Mouse (Mus musculus) olfactory bulb, adult 2 months (tissue): Measurements from ENCODE around the gene Dnajc4. TPM values are rescaled to one million over a fixed set of nuclear protein-coding genes. Genes with fewer than 3 reads are reported as not detected.
"Not testable (repeated sequence)": the region's sequence is repeated elsewhere in the genome, so short reads cannot be mapped to it uniquely, and the experiment has no call there.

ENCODE experiments used
- H3K27ac ChIP-seq: fragments of 200-500 bp; 2 replicates; pipeline ENCODE4 v1.5.1; 2012; ENCODE audit warnings: low read depth, low read length; ENCODE audit not compliant: insufficient read depth
- H3K4me1 ChIP-seq: fragments of 200-500 bp; 2 replicates; pipeline ENCODE4 v1.6.1; 2012; ENCODE audit warnings: low read length; ENCODE audit not compliant: control insufficient read depth, insufficient read depth
- H3K4me3 ChIP-seq: fragments of 200-500 bp; 2 replicates; pipeline ENCODE4 v1.5.1; 2012; ENCODE audit warnings: mild to moderate bottlenecking, low read depth, low read length, moderate library complexity; ENCODE audit not compliant: insufficient read depth
- CTCF ChIP-seq: fragments of 200-500 bp; IDR thresholded peaks from 2 replicates; pipeline ENCODE4 v1.5.1; 2012; ENCODE audit warnings: low read depth, mild to moderate bottlenecking, low read length, moderate library complexity; ENCODE audit not compliant: insufficient read depth
- POLR2A ChIP-seq: fragments of 200-500 bp; IDR thresholded peaks from 2 replicates; pipeline ENCODE4 v1.6.1; 2012; ENCODE audit warnings: mild to moderate bottlenecking, low read depth, low read length, moderate library complexity; ENCODE audit not compliant: insufficient read depth
- WGBS: fragments of 180-500 bp; shearing (Covaris S2); methylation state at CpG from one replicate; pipeline ENCODE4 v1.1.7; 2018; 5-methylcytosine and 5-hydroxymethylcytosine counted together
- polyA plus RNA-seq: library from polyadenylated mRNA; stranded (reverse); fragments of >200 nt; gene quantifications from 2 replicates; pipeline ENCODE4 v1.2.4, GENCODE M21; 2012; ENCODE audit warnings: low replicate concordance; ENCODE audit not compliant: missing spikeins, insufficient read depth, insufficient read length

Gene Dnajc4
- polyA plus RNA-seq, 1 experiment, result not detected

DNA sequence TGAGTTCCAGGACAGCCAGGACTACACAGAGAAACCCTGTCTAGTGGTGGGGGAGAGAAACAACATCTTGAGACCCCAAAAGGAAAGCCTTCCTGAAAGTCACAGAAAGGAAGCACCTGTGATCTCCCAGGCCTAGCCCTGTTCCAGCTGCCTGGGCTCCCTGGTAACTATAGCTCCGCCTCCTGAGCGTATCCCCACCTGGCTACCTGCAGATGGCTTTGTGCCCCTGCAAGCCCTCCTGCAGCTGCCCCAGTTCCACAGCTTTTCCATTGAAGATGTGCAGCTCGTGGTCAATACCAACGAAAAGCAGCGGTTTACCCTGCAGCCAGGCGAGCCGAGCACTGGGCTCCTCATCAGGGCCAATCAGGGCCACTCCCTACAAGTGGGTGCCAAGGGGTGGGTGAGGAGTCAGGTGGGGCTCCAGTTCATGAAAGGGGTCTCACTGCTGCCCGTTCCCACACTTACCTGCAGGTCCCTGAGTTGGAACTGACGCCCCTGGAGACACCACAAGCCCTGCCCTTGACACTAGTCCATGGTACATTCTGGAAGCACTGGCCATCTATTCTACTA, 5.4 kb upstream of the Dnajc4 start:
- Histone ChIP-seq H3K27ac (no peak overlapping the region), H3K4me3 (no peak overlapping the region), H3K4me1 (peaks cover 36% of the 10 kb centered on the region)
- WGBS, result 88% methylated on average over 9 of the region's 9 CpGs
- TF ChIP-seq CTCF (no peak), POLR2A (no peak)

DNA sequence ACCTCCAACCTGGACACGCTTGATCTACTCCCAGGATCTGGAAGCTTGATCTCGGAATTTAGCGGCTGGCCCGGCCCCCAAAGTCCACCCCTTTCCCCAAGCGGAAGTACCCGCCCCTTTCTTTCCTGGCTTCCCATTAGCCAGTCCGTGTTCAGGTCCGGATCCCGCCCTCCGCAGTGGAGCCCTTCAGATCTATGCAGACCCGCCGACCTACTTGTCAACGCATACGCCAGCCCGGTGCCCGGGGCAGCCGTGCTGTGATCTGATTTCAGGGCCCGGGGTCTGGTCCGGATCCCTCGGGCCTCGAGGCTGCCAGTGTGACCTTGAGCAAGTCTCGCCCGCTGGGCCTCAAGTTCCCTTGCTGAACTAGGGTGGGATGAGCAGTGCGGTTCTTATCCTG, 3.6 kb upstream of the Dnajc4 start, which contains the start of the genes Nudt22 and Trpt1:
Nudt22 (minus strand) TSS at position 112 of the 400 bp plus-strand sequence.
Trpt1 (plus strand) TSS at position 126 of the 400 bp plus-strand sequence.
- TF ChIP-seq CTCF, result no peak
- peak; percentile 65 for TF ChIP-seq POLR2A
- WGBS, result under 1% methylated on average over 24 of the region's 24 CpGs
- Histone ChIP-seq H3K4me1 (peaks cover 38% of the 10 kb centered on the region), H3K4me3 (peak within 1 kb of the TSS; percentile 67), H3K27ac (peak within 1 kb of the TSS; percentile 28; the same call in 1 of the 2 replicates)

DNA sequence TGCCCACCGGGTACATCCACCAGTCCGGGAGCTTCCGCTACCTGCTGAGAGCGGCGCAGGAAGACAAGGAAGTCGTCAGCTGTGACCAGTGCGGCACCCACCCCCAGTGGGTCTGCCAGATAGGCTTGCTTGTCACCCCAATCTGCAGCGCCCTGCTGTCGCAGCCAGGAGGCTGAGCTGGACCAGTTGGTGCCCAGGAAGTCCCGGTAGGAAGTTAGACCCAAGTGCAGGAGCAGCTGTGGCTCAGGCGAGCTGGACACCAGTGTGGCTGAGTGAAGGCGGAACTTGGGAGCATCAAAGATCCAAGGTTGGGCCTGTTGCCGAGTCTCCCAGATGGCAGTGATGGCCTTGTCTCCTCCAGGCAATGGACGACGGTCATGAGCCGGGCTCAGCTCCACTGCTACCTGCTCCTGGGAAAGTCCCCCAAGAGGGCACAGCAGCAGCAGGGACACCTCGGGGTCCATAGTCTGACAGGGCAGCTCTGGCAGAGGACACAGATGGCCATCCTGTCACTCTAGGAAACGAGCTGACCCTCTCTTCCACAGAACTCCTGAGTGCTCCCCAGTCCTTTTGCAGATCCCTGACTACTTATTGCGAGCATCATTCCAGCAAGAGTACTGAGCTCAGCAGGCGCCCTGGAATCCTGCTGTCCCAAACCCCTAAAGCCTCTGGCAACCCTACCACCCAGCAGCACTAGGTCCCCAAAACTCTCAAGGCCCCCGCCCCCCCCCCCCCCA, 3.1 kb upstream of the Dnajc4 start:
- peaks cover 38% of the 10 kb centered on the region for H3K4me1 ChIP-seq
- H3K4me3 ChIP-seq, result peak overlapping the region; percentile 67
- WGBS, result 41% methylated on average over 20 of the region's 21 CpGs
- H3K27ac ChIP-seq, result no peak overlapping the region
- TF ChIP-seq CTCF (no peak), POLR2A (no peak)

DNA sequence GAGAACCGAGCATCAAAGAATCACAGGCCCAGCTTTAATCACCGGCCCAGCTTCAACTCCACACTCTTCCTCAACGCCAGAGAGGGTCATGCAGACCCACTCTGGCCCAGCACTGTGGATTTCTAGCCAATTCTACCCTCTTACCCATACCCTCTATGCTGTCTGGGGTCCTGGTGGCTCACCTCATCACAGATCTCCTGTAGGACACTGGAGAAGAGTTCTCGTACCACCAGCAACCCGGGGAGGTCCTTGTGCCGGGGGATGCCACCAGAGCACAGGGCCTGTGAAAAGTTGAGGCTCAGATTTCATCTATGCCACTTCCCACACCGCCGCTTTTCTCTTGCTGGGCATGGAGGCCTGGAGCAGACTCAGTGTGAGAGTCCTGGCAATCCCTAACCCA, 2.1 kb upstream of the Dnajc4 start:
- no peak for TF ChIP-seq POLR2A
- TF ChIP-seq CTCF, result no peak
- no peak overlapping the region for H3K4me3 ChIP-seq
- 76% methylated on average over 8 of the region's 8 CpGs for WGBS
- H3K4me1 ChIP-seq, result peaks cover 38% of the 10 kb centered on the region
- H3K27ac ChIP-seq, result no peak overlapping the region

DNA sequence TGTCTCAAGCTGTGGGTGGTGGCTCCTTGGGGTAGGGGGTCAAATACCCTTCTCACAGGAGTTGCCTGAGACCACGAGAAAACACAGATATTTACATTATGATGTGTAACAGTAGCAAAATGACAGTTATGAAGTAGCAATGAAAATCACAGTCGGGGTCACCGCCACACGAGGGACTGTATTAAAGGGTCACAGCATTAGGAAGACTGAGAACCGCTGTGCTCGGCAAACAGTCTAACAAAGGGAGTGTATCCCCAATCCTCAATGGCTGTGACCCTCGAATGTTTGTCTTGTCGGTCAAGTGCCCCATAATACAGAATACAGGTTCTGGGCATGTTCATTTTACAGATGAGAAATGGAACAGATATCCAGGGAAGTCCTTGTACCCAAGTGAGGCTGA, 1.6 kb upstream of the Dnajc4 start:
- H3K4me3 ChIP-seq, result no peak overlapping the region
- TF ChIP-seq POLR2A (no peak), CTCF (no peak)
- WGBS, result 84% methylated on average over 8 of the region's 8 CpGs

DNA sequence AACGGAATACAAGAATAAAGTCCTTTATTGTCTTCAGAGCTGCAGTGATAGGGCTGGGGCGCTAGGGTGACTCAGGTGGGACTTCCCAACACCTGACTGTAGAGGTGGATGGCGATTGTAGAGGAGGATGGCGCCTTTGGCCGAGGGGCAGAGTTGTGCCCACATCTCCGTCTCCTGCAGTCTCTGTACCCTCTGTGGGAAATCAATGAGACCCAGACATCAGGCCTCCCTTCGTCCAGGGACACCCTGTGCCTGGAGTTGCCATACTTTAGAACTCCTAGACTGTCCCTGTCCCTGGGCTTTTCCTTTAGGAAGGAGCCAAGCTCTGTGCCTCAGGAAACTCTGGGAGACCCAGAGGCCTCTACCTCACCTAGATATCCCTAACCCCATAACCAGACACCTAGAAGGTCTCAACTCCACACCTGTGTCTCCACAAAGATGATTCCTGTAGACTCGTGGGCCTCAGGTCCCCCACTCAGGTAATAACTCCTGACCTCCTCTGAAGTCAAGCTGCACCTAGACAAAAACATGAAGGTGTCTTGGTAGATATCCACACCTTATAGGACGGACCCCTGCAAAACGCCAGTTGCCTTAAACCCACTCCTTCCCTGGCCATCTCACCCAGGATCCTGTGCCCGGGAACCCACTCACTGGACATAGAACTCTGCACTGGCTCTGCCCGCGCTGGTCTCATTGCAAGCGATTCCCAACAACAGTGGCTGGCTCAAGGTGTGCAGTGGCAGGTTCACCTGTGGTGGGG, 819 bp upstream of the Dnajc4 start:
- peaks cover 36% of the 10 kb centered on the region for H3K4me1 ChIP-seq
- 59% methylated on average over 14 of the region's 14 CpGs for WGBS
- peak overlapping the region; percentile 48 for H3K4me3 ChIP-seq
- TF ChIP-seq CTCF, result no peak
- no peak for TF ChIP-seq POLR2A
- 0 out of 2 replicates have a peak overlapping the region, but pooled peaks have one; percentile 2 for H3K27ac ChIP-seq

More for the DNA sequence above, 1.6 kb upstream of the Dnajc4 start:
- peaks cover 38% of the 10 kb centered on the region for H3K4me1 ChIP-seq
- no peak overlapping the region for H3K27ac ChIP-seq

DNA sequence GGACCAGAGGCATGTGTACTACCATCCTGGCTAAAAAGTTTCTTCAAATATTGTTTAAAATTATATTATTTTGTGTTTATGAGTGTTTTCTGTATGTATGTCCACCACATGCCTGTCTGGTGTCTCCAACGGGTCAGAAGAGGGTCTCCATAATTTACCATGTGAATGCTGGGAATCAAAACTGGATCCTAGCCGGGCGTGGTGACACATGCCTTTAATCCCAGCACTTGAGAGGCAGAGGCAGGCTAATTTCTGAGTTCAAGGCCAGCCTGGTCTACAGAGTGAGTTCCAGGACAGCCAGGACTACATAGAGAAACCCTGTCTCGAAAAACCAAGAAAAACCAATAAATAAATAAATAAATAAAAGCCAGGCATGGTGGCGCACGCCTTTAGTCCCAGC, 1.2 kb downstream of the Dnajc4 start:
- WGBS, result 93% methylated on average over 6 of the region's 6 CpGs
- H3K4me1 ChIP-seq, result peaks cover 31% of the 10 kb centered on the region
- not testable (repeated sequence) for H3K27ac ChIP-seq, H3K4me3 ChIP-seq

DNA sequence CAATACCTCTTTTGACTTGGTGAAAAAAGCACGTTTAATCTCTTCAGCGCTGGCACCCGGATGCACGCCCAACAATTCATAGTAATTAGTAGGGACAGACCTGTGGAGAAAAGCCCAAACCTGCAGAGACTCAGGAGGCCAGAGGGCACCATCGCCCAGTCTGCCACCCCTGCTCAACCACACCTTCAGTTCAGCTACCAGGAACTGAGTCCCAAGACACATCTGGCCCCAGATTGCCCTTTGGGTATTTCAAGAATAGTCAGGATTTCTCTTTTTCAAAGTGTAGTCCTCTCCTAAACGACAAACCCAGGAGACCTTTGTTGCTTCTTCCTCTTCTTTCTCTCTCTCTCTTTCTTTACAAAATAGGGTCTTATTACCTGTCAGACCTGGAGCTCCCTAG, 1.7 kb downstream of the Dnajc4 start:
- no peak for TF ChIP-seq POLR2A
- no peak for TF ChIP-seq CTCF
- no peak overlapping the region for H3K4me3 ChIP-seq
- no peak overlapping the region for H3K27ac ChIP-seq
- 89% methylated on average over 6 of the region's 6 CpGs for WGBS
- peaks cover 34% of the 10 kb centered on the region for H3K4me1 ChIP-seq

DNA sequence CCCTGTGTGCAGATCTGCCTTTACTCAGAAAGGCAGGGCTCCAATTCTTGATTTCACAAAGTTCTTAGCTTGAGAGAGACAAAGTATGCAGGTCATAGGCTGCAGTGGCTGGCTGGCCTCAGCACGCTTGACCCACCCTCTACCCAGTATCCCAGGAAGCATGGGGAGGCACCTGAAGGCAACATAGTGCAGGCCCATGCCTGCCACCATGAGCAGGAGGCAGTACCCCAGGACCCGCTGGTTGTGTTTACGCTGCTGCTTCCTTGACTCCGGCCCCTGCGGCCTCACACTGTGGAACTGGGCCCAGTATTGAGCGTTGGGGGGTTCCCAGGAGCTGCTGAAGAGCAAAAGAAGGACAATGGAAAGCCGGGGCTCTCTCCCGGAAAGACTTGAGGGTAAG, 3.1 kb downstream of the Dnajc4 start:
- no peak overlapping the region for H3K27ac ChIP-seq
- TF ChIP-seq POLR2A, result no peak
- TF ChIP-seq CTCF, result no peak
- peaks cover 21% of the 10 kb centered on the region for H3K4me1 ChIP-seq
- WGBS, result 90% methylated on average over 8 of the region's 8 CpGs
- no peak overlapping the region for H3K4me3 ChIP-seq
